14 mouse cellular contexts compared by ENCODE assay signal in the genomic region with DNA sequence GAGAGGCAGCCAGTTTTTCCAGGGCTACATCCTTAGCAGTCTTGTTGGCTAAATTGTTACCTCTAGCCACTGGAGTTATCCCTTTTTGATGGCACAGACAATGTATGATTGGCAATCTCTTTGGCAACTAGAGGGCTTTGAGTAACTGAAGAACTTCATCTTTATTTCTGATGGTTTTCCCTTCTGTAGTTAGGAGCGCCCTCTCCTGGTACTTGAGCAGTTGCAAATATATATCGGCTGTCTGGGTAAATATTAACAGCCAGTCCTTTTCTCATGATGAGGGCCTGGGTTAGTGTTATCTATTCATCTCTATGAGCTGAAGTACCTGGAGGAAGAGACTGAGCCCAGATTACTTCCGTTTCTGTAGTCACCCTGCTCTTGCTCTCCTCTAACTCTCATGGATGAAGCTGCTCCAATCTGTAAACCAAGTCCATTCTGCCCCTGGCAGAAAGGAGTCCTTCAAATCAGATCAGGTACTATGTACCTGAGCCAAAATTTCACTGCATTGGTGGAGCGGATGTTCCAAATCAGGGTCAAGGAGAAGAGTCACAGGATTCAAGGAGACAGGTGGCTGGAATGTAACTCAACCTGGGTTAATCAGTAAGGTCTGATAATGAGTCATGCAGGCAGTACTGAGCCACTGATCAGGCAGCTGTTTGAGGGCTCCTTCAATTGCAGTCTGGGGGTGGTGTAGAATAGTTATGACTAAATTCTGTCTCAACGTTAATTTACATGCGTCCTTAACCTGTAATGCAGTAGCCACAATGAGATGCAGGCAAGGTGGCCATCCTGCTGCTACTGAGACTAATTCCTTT. TPM values are rescaled to one million over a fixed set of nuclear protein-coding genes. Genes with fewer than 3 reads are reported as not detected.
DNase-seq lines count a peak whose midpoint lies in the region; ATAC-seq and TF ChIP-seq lines count a peak whose summit lies in the region.
"Had no signal": no experiment of that assay in that cellular context is flagged by ENCODE, and none has a peak within 500 bp of the region (broad histone marks: within the 10 kb centered on the region; RNA-seq: fewer than 3 reads in every experiment).

No protein-coding gene starts in this region.

- no peaks in the 10 kb centered on the region for H3K4me1 ChIP-seq in embryonic facial prominence, embryonic 11.5 days (ENCODE audit: control insufficient read depth, insufficient read depth, low read length)
- H3K4me1 ChIP-seq in embryonic facial prominence, embryonic 10.5 days = no peaks in the 10 kb centered on the region
- no peaks in the 10 kb centered on the region for H3K4me1 ChIP-seq in lung, embryonic 14.5 days (ENCODE audit: insufficient read depth)
- peaks cover 9% of the 10 kb centered on the region; the same call in 1 of the 2 replicates for H3K4me1 ChIP-seq in small intestine, adult 2 months (ENCODE audit: control insufficient read depth, insufficient read depth, insufficient read length, low read length)
- H3K4me1 ChIP-seq: forebrain, embryonic 13.5 days; neural tube, embryonic 15.5 days had no signal

- H3K27me3 ChIP-seq in embryonic facial prominence, embryonic 11.5 days (ENCODE audit: control insufficient read depth, insufficient read depth, low read length) = no peaks in the 10 kb centered on the region
- no peaks in the 10 kb centered on the region for H3K27me3 ChIP-seq in embryonic facial prominence, embryonic 10.5 days (replicated peaks; ENCODE audit: low read depth, poor library complexity, severe bottlenecking)
- H3K27me3 ChIP-seq in lung, embryonic 14.5 days (ENCODE audit: insufficient read depth, low read length) = no peaks in the 10 kb centered on the region
- no peaks in the 10 kb centered on the region for H3K27me3 ChIP-seq in small intestine, adult 2 months (ENCODE audit: control insufficient read depth, insufficient read depth, low read length)
- H3K27me3 ChIP-seq: forebrain, embryonic 13.5 days; neural tube, embryonic 15.5 days had no signal

- no peak for ATAC-seq in embryonic facial prominence, embryonic 11.5 days (replicated peaks; ENCODE audit: insufficient number of reproducible peaks, low FRiP score, low TSS enrichment, low read depth)
- ATAC-seq in lung, embryonic 14.5 days (ENCODE audit: insufficient read depth) = no peak
- ATAC-seq: forebrain, embryonic 13.5 days had no signal

- H3K4me2 ChIP-seq in embryonic facial prominence, embryonic 11.5 days (ENCODE audit: low read depth, low read length) = no peak overlapping the region
- no peak overlapping the region for H3K4me2 ChIP-seq in lung, embryonic 14.5 days
- H3K4me2 ChIP-seq: forebrain, embryonic 13.5 days; neural tube, embryonic 15.5 days had no signal

- H3K9me3 ChIP-seq in embryonic facial prominence, embryonic 11.5 days (replicated peaks; ENCODE audit: control insufficient read depth, low read length) = no peaks in the 10 kb centered on the region
- no peaks in the 10 kb centered on the region for H3K9me3 ChIP-seq in embryonic facial prominence, embryonic 10.5 days
- no peaks in the 10 kb centered on the region for H3K9me3 ChIP-seq in lung, embryonic 14.5 days (ENCODE audit: low read depth, low read length)
- H3K9me3 ChIP-seq: forebrain, embryonic 13.5 days; neural tube, embryonic 15.5 days had no signal

- no peak for TF ChIP-seq POLR2A in small intestine, adult 2 months (IDR thresholded peaks at IDR 0.05; ENCODE audit: low read depth, low read length)

- WGBS in embryonic facial prominence, embryonic 11.5 days = 70% methylated on average over 6 of the region's 6 CpGs
- WGBS in embryonic facial prominence, embryonic 10.5 days = 70% methylated on average over 6 of the region's 6 CpGs
- 56% methylated on average over 6 of the region's 6 CpGs for WGBS in lung, embryonic 14.5 days
- WGBS in small intestine, adult 2 months = 21% methylated on average over 6 of the region's 6 CpGs

- no peak overlapping the region for H3K9ac ChIP-seq in embryonic facial prominence, embryonic 11.5 days (replicated peaks; ENCODE audit: low read length)
- H3K9ac ChIP-seq in lung, embryonic 14.5 days = no peak overlapping the region
- H3K9ac ChIP-seq: forebrain, embryonic 13.5 days; neural tube, embryonic 15.5 days had no signal

- H3K27ac ChIP-seq in embryonic facial prominence, embryonic 11.5 days (replicated peaks; ENCODE audit: low read depth, low read length) = no peak overlapping the region
- H3K27ac ChIP-seq in embryonic facial prominence, embryonic 10.5 days (replicated peaks) = no peak overlapping the region
- no peak overlapping the region for H3K27ac ChIP-seq in lung, embryonic 14.5 days (ENCODE audit: low read depth)
- peak overlapping the region; percentile 60 for H3K27ac ChIP-seq in small intestine, adult 2 months (ENCODE audit: insufficient read depth, low read depth, low read length)
- H3K27ac ChIP-seq: forebrain, embryonic 13.5 days; macrophage; neural tube, embryonic 15.5 days had no signal

- peak; percentile 44 for TF ChIP-seq CTCF in lung, embryonic 14.5 days (IDR thresholded peaks at IDR 0.05; ENCODE audit: low read depth)
- TF ChIP-seq CTCF in small intestine, adult 2 months (IDR thresholded peaks at IDR 0.05; ENCODE audit: extremely low read depth, insufficient read length, insufficient replicate concordance, low read depth, low read length) = 0 out of 2 replicates have a peak, but pooled peaks have one; percentile 5

- H3K36me3 ChIP-seq in embryonic facial prominence, embryonic 11.5 days (replicated peaks; ENCODE audit: control insufficient read depth, insufficient read depth, low read depth, low read length) = no peaks in the 10 kb centered on the region
- H3K36me3 ChIP-seq in embryonic facial prominence, embryonic 10.5 days (replicated peaks) = no peaks in the 10 kb centered on the region
- no peaks in the 10 kb centered on the region for H3K36me3 ChIP-seq in lung, embryonic 14.5 days (ENCODE audit: insufficient read depth)
- peaks cover 6% of the 10 kb centered on the region; the same call in 1 of the 2 replicates for H3K36me3 ChIP-seq in small intestine, adult 2 months (ENCODE audit: control insufficient read depth, insufficient read depth, low read length)
- H3K36me3 ChIP-seq: neural tube, embryonic 15.5 days had no signal

- DNase-seq in embryonic facial prominence, embryonic 11.5 days (ENCODE audit: low spot score) = peak; percentile 37
- DNase-seq in embryonic facial prominence, embryonic 10.5 days (ENCODE audit: low spot score) = no peak
- peak; percentile 47 for DNase-seq in lung, embryonic 14.5 days
- no peak for DNase-seq in lung, adult 18-20 months
- DNase-seq in embryo, embryonic 11.5 days (ENCODE audit: low read depth, low spot score) = peak; percentile 1
- no peak for DNase-seq in frontal cortex, postnatal 14 days (ENCODE audit: low spot score in 2 of 2)
- no peak for DNase-seq in heart, adult 9 months (ENCODE audit: low spot score in 2 of 2)
- DNase-seq: adrenal gland, postnatal 14 days; cerebellum, postnatal 25 days had no signal

- H3K4me3 ChIP-seq in embryonic facial prominence, embryonic 11.5 days (ENCODE audit: low read depth, low read length) = no peak overlapping the region
- H3K4me3 ChIP-seq in embryonic facial prominence, embryonic 10.5 days = no peak overlapping the region
- no peak overlapping the region for H3K4me3 ChIP-seq in lung, embryonic 14.5 days (ENCODE audit: low read depth, low read length)
- no peak overlapping the region for H3K4me3 ChIP-seq in small intestine, adult 2 months (ENCODE audit: low read depth, low read length)
- H3K4me3 ChIP-seq: forebrain, embryonic 13.5 days; neural tube, embryonic 15.5 days had no signal

RNA-seq across cellular contexts. Expression of a gene that starts 30.6 kb away (rescaled TPM):
- polyA plus RNA-seq in embryonic facial prominence, embryonic 11.5 days (2014; fragmentation: Nextera tagmentation; extraction: Ambion mirVana) = 13.3 and 17.9 TPM in 2 replicates
- polyA plus RNA-seq in embryonic facial prominence, embryonic 10.5 days (2016; fragmentation: Nextera tagmentation; extraction: Ambion mirVana) = 28.4 and 29.2 TPM in 2 replicates
- polyA plus RNA-seq in lung, embryonic 14.5 days (2014; fragmentation: Nextera tagmentation; extraction: Ambion mirVana) = 34.9 and 37.1 TPM in 2 replicates
- 216 and 451 TPM in 2 replicates for polyA plus RNA-seq in small intestine, adult 2 months (2012; rRNA removed)

RNA-seq across cellular contexts. Expression of a gene that starts 34.5 kb away (rescaled TPM):
- polyA plus RNA-seq in embryonic facial prominence, embryonic 11.5 days (2014; fragmentation: Nextera tagmentation; extraction: Ambion mirVana) = not detected in 2 replicates
- not detected in 2 replicates for polyA plus RNA-seq in embryonic facial prominence, embryonic 10.5 days (2016; fragmentation: Nextera tagmentation; extraction: Ambion mirVana)
- polyA plus RNA-seq in lung, embryonic 14.5 days (2014; fragmentation: Nextera tagmentation; extraction: Ambion mirVana) = not detected in 2 replicates
- polyA plus RNA-seq in small intestine, adult 2 months (2012; rRNA removed) = not detected in 2 replicates
- polyA plus RNA-seq: forebrain, embryonic 13.5 days; heart, embryonic 16.5 days; macrophage had no signal

RNA-seq across cellular contexts. Expression of a gene that starts 52.0 kb away (rescaled TPM):
- polyA plus RNA-seq in embryonic facial prominence, embryonic 11.5 days (2014; fragmentation: Nextera tagmentation; extraction: Ambion mirVana) = 39.4 and 41.7 TPM in 2 replicates
- polyA plus RNA-seq in embryonic facial prominence, embryonic 10.5 days (2016; fragmentation: Nextera tagmentation; extraction: Ambion mirVana) = 76.4 and 77.3 TPM in 2 replicates
- 49.6 and 55.3 TPM in 2 replicates for polyA plus RNA-seq in lung, embryonic 14.5 days (2014; fragmentation: Nextera tagmentation; extraction: Ambion mirVana)
- polyA plus RNA-seq in small intestine, adult 2 months (2012; rRNA removed) = 61.5 and 89.9 TPM in 2 replicates

Comparison
In these comparisons a context has a peak if more than half of its experiments do, and no peak if none do; other contexts are left out.
1. DNase-seq: peak in embryonic facial prominence, embryonic 11.5 days (single experiment), lung, embryonic 14.5 days (single experiment) and embryo, embryonic 11.5 days (single experiment); none in embryonic facial prominence, embryonic 10.5 days (single experiment), lung, adult 18-20 months (0 of 2), frontal cortex, postnatal 14 days (0 of 2) and heart, adult 9 months (0 of 2).